Mouse (Mus musculus) right cerebral cortex, adult 18-20 months (tissue): Measurements from ENCODE around the gene St3gal5.
A peak's percentile ranks its signal among the peaks of the same experiment; 100 is the strongest.
"Not testable (repeated sequence)": the region's sequence is repeated elsewhere in the genome, so short reads cannot be mapped to it uniquely, and the experiment has no call there.

Experiments
- DNase-seq: peaks from one replicate; pipeline ENCODE4 v3.0.0; 2022; ENCODE audit warnings: mixed read lengths

The St3gal5 gene

DNA sequence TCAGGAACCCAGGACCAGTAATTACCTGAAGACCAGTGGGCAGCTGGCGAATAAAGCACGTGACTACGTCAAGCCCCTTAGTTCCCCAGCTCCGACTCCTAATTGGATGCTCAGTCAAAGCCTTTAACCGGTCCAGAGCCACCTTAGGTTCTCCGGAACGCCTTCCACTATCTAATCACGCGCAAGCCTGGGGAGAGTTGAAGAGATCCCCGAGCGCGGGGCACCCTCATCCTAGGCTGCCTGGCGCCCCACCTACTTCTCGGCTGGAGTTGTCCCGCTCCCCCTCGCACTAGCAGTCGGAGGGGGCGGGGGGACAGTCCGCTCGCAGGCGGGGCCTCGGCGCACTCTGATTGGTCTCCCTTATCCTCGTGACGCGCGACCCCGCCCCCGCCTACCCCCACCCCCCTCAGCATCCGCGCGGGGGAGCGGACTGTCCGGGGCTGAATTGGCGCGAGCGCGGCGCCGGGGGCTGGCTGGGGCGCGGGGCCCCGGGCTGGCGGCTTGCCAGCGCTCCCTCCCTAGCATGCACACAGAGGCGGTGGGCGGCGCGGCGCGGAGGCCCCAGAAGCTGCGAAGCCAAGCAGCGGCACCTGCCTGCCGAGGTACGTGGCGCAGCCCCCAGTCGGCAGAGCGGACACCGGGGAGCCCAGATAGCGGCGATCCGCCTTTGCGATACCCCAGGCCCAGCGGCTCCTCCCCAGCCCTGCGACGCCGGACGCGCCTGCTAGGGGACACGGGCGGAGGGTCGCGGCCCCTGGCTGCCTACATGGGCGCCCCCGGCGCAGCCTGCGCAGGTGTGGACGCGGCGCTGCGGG, at the start of gene St3gal5:
TSS of gene St3gal5 (plus strand) at position 412 of the 815 bp plus-strand sequence.
- peak; percentile 92 for DNase-seq

DNA sequence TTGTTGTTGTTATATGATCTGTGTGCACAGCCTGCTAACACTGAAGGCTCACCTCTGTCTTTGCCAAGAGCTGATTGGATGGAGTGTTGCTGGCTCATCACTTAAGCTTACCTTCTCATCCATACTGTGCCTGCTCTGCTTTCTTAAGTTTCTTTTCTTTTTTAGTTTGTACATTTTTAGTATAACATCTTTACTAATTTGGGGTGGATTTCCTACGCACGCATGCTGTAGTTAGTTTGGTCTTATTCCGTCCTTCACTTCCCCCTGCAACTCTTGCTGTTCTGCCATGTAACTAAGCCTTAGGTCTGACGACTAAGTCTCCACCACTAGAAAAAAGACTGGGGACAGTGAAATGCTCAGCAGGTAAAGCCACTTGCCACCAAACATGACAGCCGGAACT, 48.7 kb upstream of the St3gal5 start:
- peak; percentile 3 for DNase-seq

DNA sequence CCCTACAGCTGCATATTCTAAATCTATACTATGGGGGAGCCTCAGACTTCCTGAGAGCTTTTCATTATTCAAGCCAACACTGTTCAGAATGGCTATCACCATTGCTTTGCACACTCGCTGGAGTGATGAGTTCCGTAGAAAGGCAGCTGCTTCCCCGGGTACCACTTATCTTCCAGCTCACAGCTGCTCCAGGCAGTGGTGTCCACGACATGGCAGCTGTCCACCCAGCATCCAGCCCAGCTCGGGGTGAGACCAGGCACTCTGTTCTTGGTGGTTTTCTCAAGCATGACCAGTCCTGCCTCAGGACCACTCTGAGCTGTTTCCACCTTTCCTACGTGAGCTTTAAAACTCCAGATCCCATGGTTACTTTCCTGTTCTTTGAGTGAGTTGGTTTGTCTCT, 47.5 kb upstream of the St3gal5 start:
- DNase-seq, result no peak

DNA sequence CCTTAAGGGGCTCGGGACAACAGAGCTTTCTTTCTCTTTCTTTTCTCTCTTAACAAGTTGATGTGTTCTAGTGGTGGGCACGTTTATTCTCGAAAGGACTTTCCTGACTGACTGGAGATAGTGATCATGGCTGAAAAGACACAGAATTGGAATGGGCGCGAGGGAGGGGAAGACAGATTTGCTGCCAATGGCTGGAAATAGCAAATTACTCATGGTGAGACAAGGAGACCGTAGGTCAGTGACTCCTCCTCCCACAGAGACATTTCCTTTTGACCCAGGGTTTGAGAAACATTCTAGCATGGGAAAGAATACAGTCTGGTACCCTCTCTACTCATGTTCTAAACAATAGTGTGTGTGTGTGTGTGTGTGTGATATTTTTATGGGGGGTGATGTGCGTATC, 46.6 kb upstream of the St3gal5 start:
- DNase-seq, result no peak

DNA sequence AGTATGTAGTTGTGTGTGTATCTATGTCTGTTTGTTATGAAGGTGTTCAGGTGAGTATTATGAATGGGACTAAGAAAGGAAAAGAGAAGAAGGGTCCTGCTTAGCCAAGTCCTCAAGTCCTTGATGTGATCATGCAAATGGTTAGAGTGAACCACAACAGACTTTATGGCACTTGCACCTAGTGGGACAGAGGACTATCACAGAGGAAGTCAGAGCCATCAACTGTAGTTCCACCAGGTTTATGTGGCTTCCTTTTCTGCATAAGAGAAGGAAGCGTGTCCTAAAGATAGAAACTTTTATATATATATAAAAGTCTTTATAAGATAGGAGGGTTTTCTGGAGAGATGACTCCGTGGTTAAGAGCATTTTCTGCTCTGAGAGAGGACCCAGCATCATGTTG, 46.1 kb upstream of the St3gal5 start:
- DNase-seq, result no peak

DNA sequence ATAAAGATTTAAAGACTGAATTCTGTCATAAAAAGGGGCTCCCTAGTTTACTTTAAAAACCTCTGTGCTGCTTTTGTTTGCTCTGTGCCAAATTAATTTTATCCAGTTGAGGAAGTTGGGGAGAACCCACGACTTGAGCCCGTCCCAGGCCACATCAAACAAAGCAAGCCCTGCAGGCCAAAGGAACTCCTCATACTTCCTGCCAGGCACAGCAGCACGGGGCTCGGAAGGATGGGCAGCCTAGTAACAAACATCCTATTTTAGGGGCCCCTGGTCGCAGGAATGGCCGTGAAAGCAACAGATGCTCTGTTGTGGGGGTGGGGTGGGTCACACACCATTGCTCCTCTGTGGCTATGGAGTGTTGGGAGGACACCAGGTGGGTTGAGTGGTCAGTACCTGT, 45.6 kb upstream of the St3gal5 start:
- DNase-seq, result no peak

DNA sequence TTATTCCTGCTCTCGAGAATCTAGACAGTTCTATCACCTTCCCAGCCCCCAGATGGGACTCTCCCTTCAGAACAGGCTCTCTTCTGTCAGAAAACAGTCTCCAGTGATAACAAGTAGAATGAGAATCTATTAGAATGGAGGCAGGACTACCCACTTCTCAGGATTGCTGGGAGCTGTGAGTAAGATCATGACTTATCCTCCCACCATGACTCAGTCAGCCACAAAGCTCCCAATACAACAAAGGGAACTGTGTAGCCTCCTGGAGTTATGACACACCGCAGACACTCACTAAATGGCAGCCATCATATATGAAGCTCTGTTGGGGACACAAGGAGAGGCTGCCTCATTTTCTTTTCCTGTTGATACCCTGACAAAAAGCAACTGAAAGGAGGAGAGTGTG, 40.8 kb upstream of the St3gal5 start:
- DNase-seq, result peak; percentile 9

DNA sequence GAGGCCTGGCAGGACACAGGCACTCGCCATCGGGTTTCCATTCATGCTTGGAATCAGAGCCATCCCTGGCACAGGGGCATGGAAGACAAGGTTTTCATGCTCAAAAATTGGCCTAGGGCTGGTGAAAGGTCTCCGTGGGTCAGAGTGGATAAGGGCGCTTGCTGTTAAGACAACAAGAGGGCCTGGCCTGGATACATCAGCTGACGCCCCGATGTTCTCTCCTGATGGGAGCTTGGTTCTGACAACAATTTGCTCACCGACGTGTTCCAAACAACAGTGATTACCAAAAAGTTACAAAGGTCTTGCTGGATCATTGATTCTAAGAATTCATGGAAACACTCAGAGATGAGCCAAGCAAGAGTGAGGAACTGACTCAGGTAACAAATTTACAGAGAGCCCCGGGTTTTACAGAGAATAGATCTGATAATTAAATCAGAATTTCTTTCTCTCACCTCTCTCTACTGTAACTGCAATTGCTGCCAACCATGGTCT, 38.9 kb upstream of the St3gal5 start:
- no peak for DNase-seq

DNA sequence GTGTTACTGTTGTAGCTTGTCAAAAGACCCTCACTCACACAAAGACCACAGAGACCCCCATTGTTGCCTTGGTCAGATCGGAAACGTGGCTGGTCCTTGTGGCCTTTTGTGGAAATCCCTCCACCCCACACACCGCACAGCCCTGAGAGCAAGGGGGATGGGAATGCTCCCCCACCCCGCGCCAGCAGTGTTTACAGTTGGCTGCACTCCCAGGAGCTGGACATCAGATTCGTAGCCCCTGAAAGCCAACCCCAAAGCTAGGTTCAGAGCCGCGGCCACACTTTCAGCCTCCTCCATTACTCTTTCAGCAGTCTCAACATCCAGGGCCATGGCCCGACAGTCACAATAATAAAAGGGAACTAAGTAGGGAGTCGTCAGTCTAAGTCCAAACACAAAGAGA, 36.7 kb upstream of the St3gal5 start:
- DNase-seq, result not testable (repeated sequence)

DNA sequence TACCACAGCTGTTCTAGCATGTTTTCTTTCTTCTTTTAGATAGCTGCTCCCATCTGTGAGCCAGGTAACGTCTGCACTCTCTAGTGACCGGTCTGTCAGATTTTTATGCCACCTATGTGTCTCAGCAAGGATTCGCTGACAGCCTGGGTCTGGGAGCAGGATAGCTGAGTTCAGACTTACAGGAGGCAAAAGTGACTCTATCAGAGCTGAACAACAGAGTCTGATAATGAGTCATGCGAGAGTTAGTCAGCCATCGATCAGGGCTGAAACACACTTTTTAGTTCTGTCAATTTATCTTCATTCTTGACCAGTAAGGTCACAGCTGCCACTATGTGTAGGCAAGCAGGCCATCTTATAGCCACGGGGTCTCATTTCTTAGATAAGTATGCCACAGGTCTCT, 33.7 kb upstream of the St3gal5 start:
- no peak for DNase-seq

DNA sequence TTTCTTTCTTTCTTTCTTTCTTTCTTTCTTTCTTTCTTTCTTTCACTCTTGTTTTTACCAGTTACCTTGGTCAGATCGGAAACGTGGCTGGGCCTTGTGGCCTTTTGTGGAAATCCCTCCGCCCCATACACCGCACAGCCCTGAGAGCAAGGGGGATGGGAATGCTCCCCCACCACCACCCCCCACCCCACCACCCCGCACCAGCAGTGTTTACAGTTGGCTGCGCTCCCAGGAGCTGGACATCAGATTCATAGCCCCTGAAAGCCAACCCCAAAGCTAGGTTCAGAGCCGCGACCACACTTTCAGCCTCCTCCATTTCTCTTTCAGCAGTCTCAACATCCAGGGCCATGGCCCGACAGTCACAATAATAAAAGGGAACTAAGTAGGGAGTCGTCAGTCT, 31.4 kb upstream of the St3gal5 start:
- DNase-seq, result no peak

DNA sequence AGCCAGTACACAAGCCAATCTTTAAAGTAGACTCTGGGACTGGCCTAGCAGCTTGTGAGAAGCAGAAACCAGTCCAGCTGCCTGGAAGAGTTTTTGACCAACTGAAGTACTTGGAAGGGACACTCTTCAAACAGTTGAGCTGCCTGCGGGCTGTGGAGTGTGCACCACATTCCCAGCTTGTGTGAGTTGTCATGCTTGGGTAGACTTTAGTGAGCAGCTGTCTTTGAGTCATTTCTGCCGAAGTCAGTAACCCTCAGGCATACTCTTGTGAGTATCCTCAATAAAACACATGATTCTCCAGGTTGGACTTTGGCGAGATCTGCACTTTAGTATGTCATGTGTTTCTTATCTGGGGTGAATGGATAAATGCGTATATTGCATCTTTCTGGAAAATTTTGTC, 29.0 kb upstream of the St3gal5 start:
- no peak for DNase-seq

DNA sequence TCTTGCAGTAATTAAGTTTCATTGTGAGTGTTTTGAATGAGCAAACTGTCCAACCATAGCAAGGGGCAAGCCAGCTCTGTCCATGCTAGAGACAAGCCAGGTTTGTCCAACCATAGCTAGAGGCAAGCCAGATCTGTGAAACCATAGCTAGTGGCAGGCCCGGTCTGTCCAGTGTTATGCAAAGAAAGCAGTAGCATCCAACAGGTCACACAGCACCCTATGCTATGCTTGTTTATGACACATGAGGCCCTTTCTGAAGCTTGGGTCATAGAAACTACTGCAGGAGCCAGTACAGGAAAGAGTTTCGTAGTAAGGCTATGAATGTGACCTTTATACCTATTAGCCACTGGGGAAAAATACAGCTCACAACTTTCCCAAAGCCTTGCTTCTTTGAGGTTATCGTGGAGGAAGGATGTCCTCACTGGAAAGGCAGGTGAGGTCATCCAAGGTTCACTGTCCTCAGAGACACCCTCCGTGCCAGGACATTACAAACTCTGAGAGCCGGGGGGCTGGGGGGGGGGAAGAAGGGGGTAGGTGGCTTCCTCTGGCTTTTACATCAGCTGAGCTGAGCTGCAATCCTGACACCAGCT, 26.0 kb upstream of the St3gal5 start:
- DNase-seq, result no peak

DNA sequence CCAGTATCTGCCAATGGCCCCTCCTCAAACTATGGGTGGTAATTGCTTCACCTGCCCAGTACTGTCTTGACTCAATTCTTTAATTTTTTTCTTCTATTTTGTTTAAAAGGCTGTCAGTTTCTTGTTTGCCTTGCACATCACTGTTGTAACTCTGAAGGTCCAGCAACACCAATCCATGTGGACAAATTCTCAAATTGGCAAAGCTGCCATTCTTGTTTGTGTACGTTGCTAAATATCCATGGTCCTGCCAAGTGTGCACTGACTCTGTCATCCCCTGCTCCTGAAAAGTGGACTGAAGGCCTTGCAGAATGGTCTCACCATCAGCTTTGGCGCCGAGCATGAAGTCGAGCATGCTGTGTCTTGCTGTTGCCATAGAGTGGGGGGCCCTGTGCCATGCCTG, 23.6 kb upstream of the St3gal5 start:
- DNase-seq, result no peak

DNA sequence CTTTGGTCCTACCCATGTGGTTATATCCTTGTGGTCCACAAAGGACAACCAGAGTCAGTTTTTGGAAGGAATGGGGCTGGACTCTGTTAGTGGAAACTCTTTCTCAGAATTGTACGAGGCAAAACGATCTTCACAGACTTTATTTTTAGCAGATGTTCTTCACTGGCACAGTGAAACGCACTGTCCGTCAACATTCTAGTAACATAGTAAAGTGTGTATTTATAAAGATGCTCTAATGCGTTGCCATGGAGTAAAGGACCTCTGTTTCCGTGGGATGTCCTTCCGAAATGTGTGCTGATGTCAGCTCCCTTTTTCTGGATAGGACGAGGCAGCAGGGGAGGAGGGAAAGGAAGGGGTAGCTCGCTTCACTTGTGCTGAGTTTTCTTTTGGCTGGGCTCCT, 20.9 kb upstream of the St3gal5 start:
- no peak for DNase-seq

DNA sequence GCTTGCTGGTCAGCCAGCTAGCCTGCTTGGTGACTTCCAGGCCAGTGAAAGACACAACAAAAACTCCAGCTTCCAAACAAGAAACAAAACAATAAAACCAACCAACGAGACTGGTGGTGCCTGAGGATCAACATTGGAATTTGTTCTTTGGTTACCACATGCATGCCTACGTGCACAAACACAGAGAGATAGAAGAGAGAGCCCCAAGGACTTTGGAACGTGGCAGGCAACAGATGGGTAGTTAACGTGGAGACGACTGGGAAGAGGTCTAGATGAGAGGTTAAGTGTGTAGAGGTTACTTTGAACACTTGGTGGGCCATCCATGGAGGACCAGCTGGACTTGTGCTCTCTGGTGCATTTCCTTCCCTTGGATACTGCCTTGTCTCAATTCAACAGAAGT, 19.2 kb upstream of the St3gal5 start:
- no peak for DNase-seq

DNA sequence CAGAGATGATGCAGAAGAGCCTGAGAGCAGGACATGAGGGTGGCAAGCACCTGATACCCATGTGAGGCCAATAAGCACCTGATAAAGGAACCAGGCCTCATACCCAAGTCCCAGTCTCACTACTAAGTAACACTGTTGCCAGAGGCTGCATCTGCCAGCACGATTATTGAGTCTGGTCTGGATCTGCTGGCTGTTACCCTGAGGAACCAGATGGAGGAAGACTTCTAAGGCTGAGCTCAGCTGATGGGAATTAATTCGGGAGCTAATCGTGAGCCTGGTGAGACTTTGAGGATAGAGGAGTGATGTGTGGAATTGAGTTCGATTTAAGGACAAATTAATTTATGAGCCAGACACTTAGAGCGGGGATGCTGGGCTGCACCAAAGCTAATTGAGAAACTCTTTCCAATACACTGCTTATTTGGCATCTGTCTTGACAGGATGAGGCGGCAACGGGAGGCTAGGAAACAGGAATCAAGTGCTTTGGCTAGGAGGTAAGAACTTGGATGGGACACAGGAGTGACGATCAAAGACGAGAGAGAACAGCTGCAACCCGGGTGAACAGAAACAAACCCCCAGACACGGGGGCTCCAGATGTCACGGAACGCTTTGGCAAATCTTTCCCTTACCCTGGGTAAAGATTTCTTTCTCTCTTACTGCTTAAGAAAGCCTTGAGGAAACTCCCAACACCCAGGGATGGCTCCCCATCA, 15.9 kb upstream of the St3gal5 start:
- DNase-seq, result no peak

DNA sequence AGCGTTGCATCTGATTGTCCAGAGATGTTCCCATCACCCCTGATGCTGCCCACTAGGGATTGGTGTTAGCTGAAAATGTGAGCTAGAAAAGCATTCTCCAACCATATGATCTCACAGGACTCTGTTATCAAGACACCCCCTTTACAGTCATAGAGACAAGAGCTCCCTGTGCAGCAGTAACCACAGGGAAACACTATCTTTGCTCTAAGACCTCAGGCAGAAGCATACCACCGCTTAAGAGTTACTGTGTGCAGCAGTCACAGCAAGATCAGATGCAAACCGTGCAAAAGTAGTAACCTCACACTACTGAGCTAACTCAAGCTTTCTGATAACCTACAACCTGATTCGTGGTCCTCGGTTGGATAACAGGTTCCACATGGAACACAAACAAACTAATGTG, 10.0 kb upstream of the St3gal5 start:
- DNase-seq, result no peak

DNA sequence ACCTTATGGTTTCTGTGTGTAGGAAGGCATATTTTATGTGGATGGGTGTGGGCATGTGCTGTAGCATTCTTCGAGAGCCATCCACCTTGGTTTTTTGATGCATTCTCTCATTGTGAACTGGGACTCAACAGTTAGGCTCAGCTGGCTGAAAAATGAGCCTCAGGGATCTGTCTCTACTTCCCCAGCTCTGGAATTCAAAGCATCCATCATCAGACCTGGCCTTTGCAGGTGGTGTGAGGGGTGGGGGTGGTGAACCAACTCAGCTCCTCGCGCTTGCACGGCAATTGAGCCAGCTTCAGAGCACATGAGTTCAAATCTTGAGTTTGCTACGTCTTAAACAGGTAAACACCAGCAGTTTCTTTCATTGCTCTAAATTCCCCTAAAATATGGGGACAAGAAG, 7.5 kb upstream of the St3gal5 start:
- no peak for DNase-seq

DNA sequence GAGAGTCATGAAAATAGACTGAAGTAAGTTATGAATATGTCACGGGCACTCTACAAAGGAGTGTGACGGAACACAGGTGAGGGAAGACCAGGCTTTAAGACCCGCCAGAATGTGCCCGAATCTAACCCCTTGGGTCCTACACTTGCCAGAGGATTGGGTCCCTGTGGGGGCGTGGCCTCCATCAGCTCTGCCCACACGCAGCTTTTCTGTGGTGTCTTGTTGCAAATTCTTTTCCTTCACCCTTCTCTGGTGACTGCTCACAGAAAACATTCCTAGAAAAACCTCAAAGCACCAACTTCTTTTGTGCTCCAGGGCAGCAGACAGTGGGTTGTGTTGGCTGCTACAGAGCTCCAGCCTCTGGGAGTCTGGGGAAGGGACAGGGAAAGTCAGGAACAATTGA, 6.4 kb upstream of the St3gal5 start:
- no peak for DNase-seq

DNA sequence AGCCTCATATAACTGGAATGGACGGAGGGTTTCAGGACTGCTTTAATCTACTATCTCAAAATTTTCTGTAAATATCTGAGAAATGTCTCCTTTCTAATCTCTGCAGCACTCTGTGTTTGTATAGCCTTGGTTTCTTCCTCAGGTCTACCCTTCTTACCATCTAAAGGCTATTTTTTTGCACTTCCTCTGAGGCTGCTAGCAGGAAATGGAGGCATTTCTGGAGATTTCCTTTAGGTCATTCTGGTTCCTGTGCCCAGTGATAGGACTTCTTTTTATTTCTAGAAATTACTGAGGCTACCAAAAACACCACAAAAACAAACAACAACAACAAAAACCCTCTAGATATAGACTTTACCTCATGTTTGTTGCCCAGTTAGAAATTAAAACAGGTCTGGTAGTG, 4.3 kb upstream of the St3gal5 start:
- no peak for DNase-seq

DNA sequence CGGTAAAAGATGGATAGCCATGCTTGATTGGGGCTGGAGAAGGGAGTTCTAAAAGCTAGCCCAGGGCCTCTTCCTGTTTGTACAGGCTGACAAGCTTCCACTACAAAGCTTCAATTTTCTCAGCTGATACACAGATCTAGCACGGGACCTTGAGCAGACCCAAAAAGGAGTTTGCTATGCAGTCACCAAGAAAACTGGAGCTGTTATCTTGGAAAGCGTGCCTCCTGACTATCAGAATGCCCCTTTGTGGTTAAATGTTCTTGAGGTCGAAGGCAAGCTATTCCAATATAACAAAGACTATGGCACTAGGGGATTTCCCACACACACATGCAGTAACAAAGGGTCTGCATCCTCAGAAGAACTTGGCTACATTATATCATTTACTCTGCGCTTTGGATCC, 1.2 kb upstream of the St3gal5 start:
- no peak for DNase-seq

DNA sequence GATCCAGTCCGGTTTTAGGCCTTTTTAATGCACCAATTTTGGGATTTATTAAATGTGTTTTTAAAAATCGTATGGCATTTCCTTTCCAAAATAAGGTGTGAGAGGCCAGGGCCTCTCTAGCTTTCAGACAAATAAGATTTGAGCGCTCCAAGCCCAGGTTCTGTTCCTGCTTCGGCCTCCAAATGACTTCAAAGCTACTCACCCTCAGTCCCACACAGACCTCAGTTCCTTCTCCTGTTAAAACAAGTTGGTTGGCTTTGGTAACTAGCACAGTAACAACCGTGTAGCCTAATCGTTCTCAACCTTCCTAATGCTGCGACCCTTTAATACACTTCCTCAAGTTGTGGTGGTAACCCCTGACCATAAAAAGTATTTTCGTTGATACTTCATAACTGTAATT, 723 bp upstream of the St3gal5 start:
- DNase-seq, result no peak

DNA sequence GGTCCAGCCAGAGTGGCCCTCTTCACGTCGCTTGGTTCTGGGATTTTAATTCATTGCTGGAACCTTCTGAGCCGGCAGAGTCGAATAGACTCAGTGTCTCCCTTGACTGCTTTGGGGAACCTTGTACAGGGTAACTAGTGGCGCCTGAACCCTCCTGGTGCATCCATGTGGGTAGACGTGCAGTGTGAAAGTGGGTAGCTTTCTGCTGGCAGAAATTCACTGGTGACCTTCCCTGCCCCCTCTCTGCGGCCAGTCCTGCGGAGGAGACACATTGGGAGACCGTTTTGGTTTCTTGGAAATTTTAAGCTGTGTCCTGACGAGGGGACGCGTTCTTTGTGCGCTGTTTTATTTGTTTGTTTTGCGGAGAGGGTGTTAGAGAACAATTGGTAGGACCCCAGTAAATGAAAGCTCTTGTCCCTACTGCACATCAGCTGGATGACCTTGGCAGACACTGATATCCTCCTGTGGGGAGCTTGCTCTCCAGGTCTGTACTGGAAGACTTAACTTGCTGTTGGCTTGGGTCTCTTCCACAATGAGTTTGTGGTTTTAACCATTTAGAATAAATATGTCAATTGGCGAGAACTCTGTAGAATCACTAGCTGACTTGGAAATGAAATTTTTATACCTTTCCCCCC, 746 bp downstream of the St3gal5 start:
- no peak for DNase-seq
